In genomic region chr8:93569311-93570185, GRCm38 (mm10) we compare ENCODE assay signal across 9 mouse cellular contexts. TPM values are rescaled to one million over a fixed set of nuclear protein-coding genes. Genes with fewer than 3 reads are reported as not detected.
DNase-seq lines count a peak whose midpoint lies in the region; ATAC-seq and TF ChIP-seq lines count a peak whose summit lies in the region.
"Had no signal": no experiment of that assay in that cellular context is flagged by ENCODE, and none has a peak within 500 bp of the region (broad histone marks: within the 10 kb centered on the region; RNA-seq: fewer than 3 reads in every experiment).

No protein-coding gene starts in this region.

- H3K9me3 ChIP-seq in liver, embryonic 11.5 days (ENCODE audit: control insufficient read depth, low read length) = no peaks in the 10 kb centered on the region
- H3K9me3 ChIP-seq in forebrain, embryonic 10.5 days = peaks cover 7% of the 10 kb centered on the region
- peaks cover 10% of the 10 kb centered on the region for H3K9me3 ChIP-seq in heart, embryonic 12.5 days (replicated peaks)
- peaks cover 10% of the 10 kb centered on the region; the same call in 1 of the 2 replicates for H3K9me3 ChIP-seq in midbrain, embryonic 13.5 days

- no peak for ATAC-seq in liver, embryonic 11.5 days (replicated peaks; ENCODE audit: low FRiP score)
- ATAC-seq in heart, embryonic 12.5 days (ENCODE audit: insufficient number of reproducible peaks, low FRiP score) = peak; percentile 81
- ATAC-seq in midbrain, embryonic 13.5 days = peak; percentile 83
- ATAC-seq in megakaryocyte-erythroid progenitor cell, adult 5-6 weeks (replicated peaks; ENCODE audit: low FRiP score, low TSS enrichment, poor library complexity, severe bottlenecking) = no peak

- H3K27me3 ChIP-seq in liver, adult 2 months (ENCODE audit: control insufficient read depth, insufficient read depth, low read length) = no peaks in the 10 kb centered on the region
- H3K27me3 ChIP-seq in liver, embryonic 11.5 days (replicated peaks; ENCODE audit: control insufficient read depth, insufficient read depth, low read length) = no peaks in the 10 kb centered on the region
- no peaks in the 10 kb centered on the region for H3K27me3 ChIP-seq in forebrain, embryonic 10.5 days (ENCODE audit: poor library complexity, severe bottlenecking)
- H3K27me3 ChIP-seq in heart, embryonic 12.5 days (replicated peaks) = no peaks in the 10 kb centered on the region
- H3K27me3 ChIP-seq in midbrain, embryonic 13.5 days = no peaks in the 10 kb centered on the region
- H3K27me3 ChIP-seq: CH12.LX had no signal

- no peaks in the 10 kb centered on the region for H3K79me2 ChIP-seq in liver, adult 2 months (ENCODE audit: control insufficient read depth, insufficient read depth, low read length)

- no peak overlapping the region for H3K9ac ChIP-seq in liver, adult 2 months (ENCODE audit: low read depth, low read length)
- no peak overlapping the region for H3K9ac ChIP-seq in liver, embryonic 11.5 days (ENCODE audit: low read depth, low read length)
- 0 out of 2 replicates have a peak overlapping the region, but pooled peaks have one; percentile 13 for H3K9ac ChIP-seq in heart, embryonic 12.5 days
- H3K9ac ChIP-seq in midbrain, embryonic 13.5 days (replicated peaks) = no peak overlapping the region

- peak; percentile 90 for DNase-seq in liver, adult 2 months (ENCODE audit: extremely low read depth, low read depth, low spot score)
- DNase-seq in liver, embryonic 11.5 days (ENCODE audit: low spot score) = no peak
- peak; percentile 12 for DNase-seq in forebrain, embryonic 10.5 days (ENCODE audit: extremely low spot score, low spot score)
- DNase-seq in layer of hippocampus, postnatal 25 days (ENCODE audit: extremely low spot score in 1 of 2, low spot score in 1 of 2) = peak; percentile 55 to 59
- DNase-seq in ovary, postnatal 36 days (ENCODE audit: low spot score) = no peak

- TF ChIP-seq POLR2A in liver, adult 2 months (IDR thresholded peaks at IDR 0.05; ENCODE audit: extremely low read depth, insufficient read depth, low read length) = no peak

- no peak overlapping the region for H3K4me2 ChIP-seq in liver, embryonic 11.5 days
- H3K4me2 ChIP-seq in heart, embryonic 12.5 days = peak overlapping the region; percentile 49
- no peak overlapping the region for H3K4me2 ChIP-seq in midbrain, embryonic 13.5 days (replicated peaks)

- H3K27ac ChIP-seq in liver, adult 2 months (replicated peaks; ENCODE audit: insufficient read depth, low read depth, low read length) = peak overlapping the region; percentile 13
- H3K27ac ChIP-seq in liver, embryonic 11.5 days (ENCODE audit: low read depth, low read length) = no peak overlapping the region
- H3K27ac ChIP-seq in forebrain, embryonic 10.5 days = peak overlapping the region; percentile 54; the same call in 1 of the 2 replicates
- peak overlapping the region; percentile 96 for H3K27ac ChIP-seq in heart, embryonic 12.5 days (ENCODE audit: poor library complexity, severe bottlenecking)
- peak overlapping the region; percentile 88 for H3K27ac ChIP-seq in midbrain, embryonic 13.5 days

- WGBS in liver, adult 2 months = 47% methylated on average over 13 of the region's 13 CpGs
- WGBS in liver, embryonic 11.5 days = 60% methylated on average over 13 of the region's 13 CpGs
- 56% methylated on average over 13 of the region's 13 CpGs for WGBS in forebrain, embryonic 10.5 days
- 27% methylated on average over 13 of the region's 13 CpGs for WGBS in heart, embryonic 12.5 days
- 34% methylated on average over 13 of the region's 13 CpGs for WGBS in midbrain, embryonic 13.5 days

- H3K36me3 ChIP-seq in liver, adult 2 months (ENCODE audit: control insufficient read depth, insufficient read depth, low read length) = no peaks in the 10 kb centered on the region
- no peaks in the 10 kb centered on the region for H3K36me3 ChIP-seq in liver, embryonic 11.5 days (ENCODE audit: control insufficient read depth, insufficient read depth, low read length)
- H3K36me3 ChIP-seq in forebrain, embryonic 10.5 days (replicated peaks) = no peaks in the 10 kb centered on the region
- no peaks in the 10 kb centered on the region for H3K36me3 ChIP-seq in heart, embryonic 12.5 days
- no peaks in the 10 kb centered on the region for H3K36me3 ChIP-seq in midbrain, embryonic 13.5 days

- no peak for TF ChIP-seq CTCF in liver, adult 2 months (IDR thresholded peaks at IDR 0.05; ENCODE audit: low read depth, low read length)

- no peaks in the 10 kb centered on the region for H3K4me1 ChIP-seq in liver, adult 2 months (ENCODE audit: control insufficient read depth, insufficient read depth, low read length)
- H3K4me1 ChIP-seq in liver, embryonic 11.5 days (replicated peaks; ENCODE audit: control insufficient read depth, insufficient read depth, low read length) = no peaks in the 10 kb centered on the region
- peaks cover 36% of the 10 kb centered on the region for H3K4me1 ChIP-seq in forebrain, embryonic 10.5 days
- H3K4me1 ChIP-seq in heart, embryonic 12.5 days (replicated peaks) = peaks cover 33% of the 10 kb centered on the region
- peaks cover 43% of the 10 kb centered on the region for H3K4me1 ChIP-seq in midbrain, embryonic 13.5 days (replicated peaks)

- no peak overlapping the region for H3K4me3 ChIP-seq in liver, adult 2 months (ENCODE audit: insufficient read depth, low read depth, low read length)
- no peak overlapping the region for H3K4me3 ChIP-seq in liver, embryonic 11.5 days (ENCODE audit: low read depth, low read length)
- no peak overlapping the region for H3K4me3 ChIP-seq in forebrain, embryonic 10.5 days
- H3K4me3 ChIP-seq in heart, embryonic 12.5 days = 0 out of 2 replicates have a peak overlapping the region, but pooled peaks have one; percentile 4
- H3K4me3 ChIP-seq in midbrain, embryonic 13.5 days (replicated peaks) = no peak overlapping the region

RNA-seq across cellular contexts. Expression of gene Ces5a, which starts 33.9 kb away (rescaled TPM):
- total RNA-seq in liver, adult 2 months (2014; rRNA removed) = not detected in 2 replicates
- polyA plus RNA-seq in liver, adult 2 months (2012; rRNA removed) = not detected in 2 replicates
- polyA plus RNA-seq in liver, embryonic 11.5 days (2014; fragmentation: Nextera tagmentation; extraction: Ambion mirVana) = not detected in 2 replicates
- not detected in 2 replicates for polyA plus RNA-seq in forebrain, embryonic 10.5 days (2016; fragmentation: Nextera tagmentation; extraction: Ambion mirVana)
- 0.26 TPM in 1 of 2 replicates, not detected in the other for polyA plus RNA-seq in heart, embryonic 12.5 days (2016; fragmentation: Nextera tagmentation; extraction: Ambion mirVana)
- total RNA-seq in layer of hippocampus, postnatal 25 days (2021) = under 1 TPM; 0.21 to 0.66 TPM
- polyA plus RNA-seq in midbrain, embryonic 13.5 days (2015; fragmentation: Nextera tagmentation; extraction: Ambion mirVana) = 0.28 and 0.46 TPM in 2 replicates
- not detected in 2 replicates for total RNA-seq in megakaryocyte-erythroid progenitor cell, adult 5-6 weeks (2014; fragmentation: Nextera tagmentation)
- not detected in 2 replicates for total RNA-seq in megakaryocyte-erythroid progenitor cell, adult 5-6 weeks (2017)
- total RNA-seq: CH12.LX had no signal

Comparison
In these comparisons a context has a peak if more than half of its experiments do, and no peak if none do; other contexts are left out.
1. DNase-seq: peak in liver, adult 2 months (single experiment), forebrain, embryonic 10.5 days (single experiment) and layer of hippocampus, postnatal 25 days (2 of 2); none in liver, embryonic 11.5 days (single experiment) and ovary, postnatal 36 days (single experiment).
2. ATAC-seq: peak in heart, embryonic 12.5 days (single experiment) and midbrain, embryonic 13.5 days (single experiment); none in liver, embryonic 11.5 days (single experiment) and megakaryocyte-erythroid progenitor cell, adult 5-6 weeks (single experiment).